Mouse (Mus musculus): Measurements from ENCODE around the gene Gpatch4. TPM values are rescaled to one million over a fixed set of nuclear protein-coding genes. Genes with fewer than 3 reads are reported as not detected.
A peak's percentile ranks its signal among the peaks of the same experiment; 100 is the strongest.

Gene Gpatch4
- polyA plus RNA-seq, 1 experiment from 2014 or later = 40.6 TPM

GRCm38 (mm10) chr3:88082663-88083062, 39.8 kb downstream of the Gpatch4 start:
- no peaks in the 10 kb centered on the region for H3K27me3 ChIP-seq (ENCODE audit: insufficient read depth, low read length)
- DNase-seq (peak; percentile 74), ATAC-seq (ENCODE audit: insufficient read depth) (peak; percentile 50)
- H3K4me3 ChIP-seq (ENCODE audit: low read depth, low read length) = peak overlapping the region; percentile 75
- H3K36me3 ChIP-seq (ENCODE audit: insufficient read depth) = peaks cover 35% of the 10 kb centered on the region
- H3K9me3 ChIP-seq (ENCODE audit: low read depth, low read length) = no peaks in the 10 kb centered on the region
- H3K4me1 ChIP-seq (ENCODE audit: insufficient read depth) = 0 out of 2 replicates have a peak, but pooled peaks cover 3% of the 10 kb centered on the region
- peak overlapping the region; percentile 81 for H3K4me2 ChIP-seq
- no peak for TF ChIP-seq CTCF (IDR thresholded peaks at IDR 0.05; ENCODE audit: low read depth)
- peak overlapping the region; percentile 70 for H3K9ac ChIP-seq
- 3% methylated on average over 4 of the region's 4 CpGs for WGBS
- peak overlapping the region; percentile 73 for H3K27ac ChIP-seq (ENCODE audit: low read depth)

- 94% methylated on average over 2 of the region's 2 CpGs for WGBS
- ATAC-seq (ENCODE audit: insufficient read depth) = no peak
Observed at GRCm38 (mm10) chr3:88084001-88084400, 41.1 kb downstream of the Gpatch4 start.

DNA sequence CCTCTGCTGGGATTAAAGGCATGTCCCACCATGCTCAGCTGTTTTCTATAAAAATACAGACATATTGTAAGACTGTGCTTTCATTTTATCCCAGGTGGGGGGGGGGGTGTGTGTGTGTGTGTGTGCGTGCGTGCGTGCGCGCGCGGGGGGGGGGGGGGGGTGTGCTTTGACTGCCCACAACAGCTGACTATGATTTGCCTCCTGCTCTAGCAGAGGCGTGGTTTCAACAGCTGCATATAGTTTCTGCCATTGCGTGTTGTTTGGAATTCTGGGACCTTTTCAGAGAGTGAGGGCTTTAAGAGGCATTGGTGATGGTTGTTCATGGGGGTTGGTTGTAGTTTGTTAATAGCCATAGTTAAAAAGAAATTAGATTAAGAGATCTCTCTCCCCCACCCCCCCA, 42.6 kb downstream of the Gpatch4 start:
- peaks cover 59% of the 10 kb centered on the region for H3K36me3 ChIP-seq (ENCODE audit: insufficient read depth)
- 93% methylated on average over 8 of the region's 9 CpGs for WGBS
- ATAC-seq (ENCODE audit: insufficient read depth) = no peak

More at GRCm38 (mm10) chr3:88084001-88084400, 41.1 kb downstream of the Gpatch4 start:
- Histone ChIP-seq H3K9ac (no peak overlapping the region), H3K4me2 (no peak overlapping the region), H3K27me3 (ENCODE audit: insufficient read depth, low read length) (no peaks in the 10 kb centered on the region), H3K36me3 (ENCODE audit: insufficient read depth) (peaks cover 45% of the 10 kb centered on the region), H3K4me1 (ENCODE audit: insufficient read depth) (0 out of 2 replicates have a peak, but pooled peaks cover 3% of the 10 kb centered on the region), H3K9me3 (ENCODE audit: low read depth, low read length) (no peaks in the 10 kb centered on the region), H3K27ac (ENCODE audit: low read depth) (no peak overlapping the region), H3K4me3 (ENCODE audit: low read depth, low read length) (no peak overlapping the region)
- DNase-seq = no peak
- TF ChIP-seq CTCF (IDR thresholded peaks at IDR 0.05; ENCODE audit: low read depth) = no peak

DNA sequence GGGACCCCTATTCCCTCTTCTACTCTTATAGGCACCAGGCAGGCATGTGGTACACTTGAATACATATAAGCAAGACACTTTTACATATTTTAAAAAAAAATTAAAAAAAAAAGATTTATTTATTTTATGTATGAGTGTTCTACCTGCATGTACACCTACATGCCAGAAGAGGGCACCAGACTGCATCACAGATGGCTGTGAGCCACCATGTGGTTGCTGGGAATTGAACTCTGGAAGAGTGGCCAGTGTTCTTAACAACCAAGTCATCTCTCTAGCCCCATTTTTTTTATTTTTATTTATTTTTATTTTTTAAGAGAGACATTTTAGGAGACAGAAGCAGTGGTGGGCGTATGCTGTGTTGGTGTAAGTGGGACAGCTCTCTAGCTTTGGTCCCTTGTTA, 44.8 kb downstream of the Gpatch4 start:
- no peak overlapping the region for H3K4me2 ChIP-seq
- TF ChIP-seq CTCF (IDR thresholded peaks at IDR 0.05; ENCODE audit: low read depth) = peak; percentile 76
- peaks cover 81% of the 10 kb centered on the region for H3K36me3 ChIP-seq (ENCODE audit: insufficient read depth)
- no peak overlapping the region for H3K9ac ChIP-seq
- ATAC-seq (ENCODE audit: insufficient read depth) = no peak
- H3K4me3 ChIP-seq (ENCODE audit: low read depth, low read length) = no peak overlapping the region
- H3K4me1 ChIP-seq (ENCODE audit: insufficient read depth) = 0 out of 2 replicates have a peak, but pooled peaks cover 3% of the 10 kb centered on the region
- no peak overlapping the region for H3K27ac ChIP-seq (ENCODE audit: low read depth)
- no peaks in the 10 kb centered on the region for H3K27me3 ChIP-seq (ENCODE audit: insufficient read depth, low read length)
- 84% methylated on average over 1 of the region's 1 CpGs for WGBS
- DNase-seq = peak; percentile 77
- H3K9me3 ChIP-seq (ENCODE audit: low read depth, low read length) = no peaks in the 10 kb centered on the region

More for the DNA sequence above, 42.6 kb downstream of the Gpatch4 start:
- Histone ChIP-seq H3K27me3 (ENCODE audit: insufficient read depth, low read length) (no peaks in the 10 kb centered on the region), H3K9me3 (ENCODE audit: low read depth, low read length) (no peaks in the 10 kb centered on the region), H3K27ac (ENCODE audit: low read depth) (no peak overlapping the region), H3K9ac (no peak overlapping the region), H3K4me2 (no peak overlapping the region), H3K4me1 (ENCODE audit: insufficient read depth) (0 out of 2 replicates have a peak, but pooled peaks cover 3% of the 10 kb centered on the region), H3K4me3 (ENCODE audit: low read depth, low read length) (no peak overlapping the region)
- no peak for DNase-seq
- TF ChIP-seq CTCF (IDR thresholded peaks at IDR 0.05; ENCODE audit: low read depth) = no peak

GRCm38 (mm10) chr3:88090106-88090505, 47.2 kb downstream of the Gpatch4 start:
- DNase-seq (no peak), ATAC-seq (ENCODE audit: insufficient read depth) (no peak)
- Histone ChIP-seq H3K9me3 (ENCODE audit: low read depth, low read length) (no peaks in the 10 kb centered on the region), H3K27ac (ENCODE audit: low read depth) (no peak overlapping the region), H3K27me3 (ENCODE audit: insufficient read depth, low read length) (no peaks in the 10 kb centered on the region), H3K36me3 (ENCODE audit: insufficient read depth) (peaks cover 91% of the 10 kb centered on the region), H3K4me3 (ENCODE audit: low read depth, low read length) (no peak overlapping the region), H3K9ac (no peak overlapping the region), H3K4me2 (no peak overlapping the region), H3K4me1 (ENCODE audit: insufficient read depth) (no peaks in the 10 kb centered on the region)
- WGBS = 88% methylated on average over 7 of the region's 7 CpGs
- TF ChIP-seq CTCF (IDR thresholded peaks at IDR 0.05; ENCODE audit: low read depth) = no peak

GRCm38 (mm10) chr3:88090616-88091015, 47.7 kb downstream of the Gpatch4 start:
- DNase-seq (no peak), ATAC-seq (ENCODE audit: insufficient read depth) (no peak)
- Histone ChIP-seq H3K4me1 (ENCODE audit: insufficient read depth) (no peaks in the 10 kb centered on the region), H3K9ac (no peak overlapping the region), H3K27ac (ENCODE audit: low read depth) (no peak overlapping the region), H3K4me2 (no peak overlapping the region), H3K27me3 (ENCODE audit: insufficient read depth, low read length) (no peaks in the 10 kb centered on the region), H3K36me3 (ENCODE audit: insufficient read depth) (peaks cover 92% of the 10 kb centered on the region), H3K9me3 (ENCODE audit: low read depth, low read length) (no peaks in the 10 kb centered on the region), H3K4me3 (ENCODE audit: low read depth, low read length) (no peak overlapping the region)
- 97% methylated on average over 6 of the region's 6 CpGs for WGBS
- no peak for TF ChIP-seq CTCF (IDR thresholded peaks at IDR 0.05; ENCODE audit: low read depth)

DNA sequence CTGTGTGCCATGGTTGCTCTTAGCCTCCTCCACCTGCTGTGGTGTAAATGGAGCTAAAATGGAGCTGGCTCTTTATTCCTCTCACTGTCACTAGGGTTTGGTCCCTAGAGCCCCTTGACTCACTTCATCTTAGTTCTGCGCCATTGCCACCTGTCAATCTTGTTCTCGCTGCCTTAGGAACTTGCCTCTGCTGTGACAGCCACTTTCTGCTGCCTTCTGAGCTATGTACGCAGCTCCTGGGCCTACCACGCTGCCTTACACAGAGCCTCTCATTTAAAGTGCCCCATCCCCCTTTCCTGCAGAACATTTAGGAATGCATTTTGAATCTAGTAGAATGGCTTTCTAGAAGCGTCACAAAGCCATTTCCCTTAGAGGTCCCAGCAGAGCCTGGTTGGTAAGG, 51.2 kb downstream of the Gpatch4 start:
- no peak overlapping the region for H3K4me3 ChIP-seq (ENCODE audit: low read depth, low read length)
- H3K36me3 ChIP-seq (ENCODE audit: insufficient read depth) = peaks cover 90% of the 10 kb centered on the region
- DNase-seq (no peak), ATAC-seq (ENCODE audit: insufficient read depth) (no peak)
- no peak overlapping the region for H3K4me2 ChIP-seq
- 83% methylated on average over 5 of the region's 5 CpGs for WGBS
- no peak overlapping the region for H3K27ac ChIP-seq (ENCODE audit: low read depth)
- no peak overlapping the region for H3K9ac ChIP-seq
- no peaks in the 10 kb centered on the region for H3K27me3 ChIP-seq (ENCODE audit: insufficient read depth, low read length)
- TF ChIP-seq CTCF (IDR thresholded peaks at IDR 0.05; ENCODE audit: low read depth) = no peak
- no peaks in the 10 kb centered on the region for H3K4me1 ChIP-seq (ENCODE audit: insufficient read depth)
- no peaks in the 10 kb centered on the region for H3K9me3 ChIP-seq (ENCODE audit: low read depth, low read length)
